14 mouse cellular contexts compared by ENCODE assay signal in genomic region chr14:36262126-36262525, GRCm38 (mm10).
A peak's percentile ranks its signal among the peaks of the same experiment; 100 is the strongest.
DNase-seq lines count a peak whose midpoint lies in the region; ATAC-seq lines count a peak whose summit lies in the region.
"Had no signal": no experiment of that assay in that cellular context is flagged by ENCODE, and none has a peak within 500 bp of the region (broad histone marks: within the 10 kb centered on the region; RNA-seq: fewer than 3 reads in every experiment).

No protein-coding gene starts in this region.

- 83% methylated on average over 2 of the region's 2 CpGs for WGBS in forebrain, embryonic 13.5 days
- WGBS in forebrain, embryonic 12.5 days, result 64% methylated on average over 2 of the region's 2 CpGs
- WGBS in midbrain, embryonic 16.5 days, result 74% methylated on average over 2 of the region's 2 CpGs
- WGBS in midbrain, embryonic 15.5 days, result 69% methylated on average over 2 of the region's 2 CpGs

- no peak overlapping the region for H3K27ac ChIP-seq in forebrain, embryonic 13.5 days
- H3K27ac ChIP-seq in forebrain, embryonic 12.5 days, result no peak overlapping the region
- H3K27ac ChIP-seq in midbrain, embryonic 16.5 days (ENCODE audit: low read length), result no peak overlapping the region
- no peak overlapping the region for H3K27ac ChIP-seq in midbrain, embryonic 15.5 days
- H3K27ac ChIP-seq: hindbrain, embryonic 13.5 days; lung, embryonic 15.5 days had no signal

- ATAC-seq in forebrain, embryonic 13.5 days, result peak; percentile 48; the same call in 1 of the 2 replicates
- ATAC-seq in forebrain, embryonic 12.5 days (ENCODE audit: low FRiP score), result no peak
- 0 out of 2 replicates have a peak, but pooled peaks have one; percentile 28 for ATAC-seq in midbrain, embryonic 16.5 days
- no peak for ATAC-seq in midbrain, embryonic 15.5 days (replicated peaks)

- H3K27me3 ChIP-seq in forebrain, embryonic 13.5 days, result no peaks in the 10 kb centered on the region
- H3K27me3 ChIP-seq in forebrain, embryonic 12.5 days, result no peaks in the 10 kb centered on the region
- no peaks in the 10 kb centered on the region for H3K27me3 ChIP-seq in midbrain, embryonic 16.5 days (ENCODE audit: control insufficient read depth, insufficient read depth, low read depth, low read length)
- no peaks in the 10 kb centered on the region for H3K27me3 ChIP-seq in midbrain, embryonic 15.5 days (replicated peaks)
- H3K27me3 ChIP-seq: hindbrain, embryonic 13.5 days; lung, embryonic 15.5 days; megakaryocyte, embryonic 14.5 days had no signal

- no peaks in the 10 kb centered on the region for H3K9me3 ChIP-seq in forebrain, embryonic 13.5 days (replicated peaks)
- no peaks in the 10 kb centered on the region for H3K9me3 ChIP-seq in forebrain, embryonic 12.5 days
- no peaks in the 10 kb centered on the region for H3K9me3 ChIP-seq in midbrain, embryonic 16.5 days (replicated peaks; ENCODE audit: control insufficient read depth, low read length, poor library complexity, severe bottlenecking)
- H3K9me3 ChIP-seq in midbrain, embryonic 15.5 days, result no peaks in the 10 kb centered on the region
- H3K9me3 ChIP-seq: hindbrain, embryonic 13.5 days; lung, embryonic 15.5 days; megakaryocyte, embryonic 14.5 days had no signal

- peak; percentile 71 to 74 for DNase-seq in layer of hippocampus, postnatal 10 days (ENCODE audit: low spot score in 2 of 2)
- DNase-seq in telencephalon, adult 2 months (ENCODE audit: low read depth, low spot score), result peak; percentile 18
- no peak for DNase-seq in heart, adult 8-10 months (ENCODE audit: low spot score)
- no peak for DNase-seq in thymus, postnatal 14 days
- DNase-seq: kidney, adult 11 months; kidney, postnatal 36 days; liver had no signal

- no peak overlapping the region for H3K9ac ChIP-seq in forebrain, embryonic 13.5 days
- no peak overlapping the region for H3K9ac ChIP-seq in forebrain, embryonic 12.5 days
- no peak overlapping the region for H3K9ac ChIP-seq in midbrain, embryonic 16.5 days (ENCODE audit: low read depth, low read length)
- H3K9ac ChIP-seq in midbrain, embryonic 15.5 days, result no peak overlapping the region
- H3K9ac ChIP-seq: hindbrain, embryonic 13.5 days; lung, embryonic 15.5 days had no signal

- no peaks in the 10 kb centered on the region for H3K4me1 ChIP-seq in forebrain, embryonic 13.5 days
- H3K4me1 ChIP-seq in forebrain, embryonic 12.5 days, result no peaks in the 10 kb centered on the region
- H3K4me1 ChIP-seq in midbrain, embryonic 16.5 days (ENCODE audit: control insufficient read depth, insufficient read depth, low read length), result no peaks in the 10 kb centered on the region
- H3K4me1 ChIP-seq in midbrain, embryonic 15.5 days, result no peaks in the 10 kb centered on the region
- H3K4me1 ChIP-seq: hindbrain, embryonic 13.5 days; lung, embryonic 15.5 days; megakaryocyte, embryonic 14.5 days had no signal

- H3K4me2 ChIP-seq in forebrain, embryonic 13.5 days, result no peak overlapping the region
- H3K4me2 ChIP-seq in forebrain, embryonic 12.5 days, result no peak overlapping the region
- H3K4me2 ChIP-seq in midbrain, embryonic 16.5 days (ENCODE audit: low read length), result no peak overlapping the region
- no peak overlapping the region for H3K4me2 ChIP-seq in midbrain, embryonic 15.5 days
- H3K4me2 ChIP-seq: hindbrain, embryonic 13.5 days; lung, embryonic 15.5 days had no signal

- no peaks in the 10 kb centered on the region for H3K36me3 ChIP-seq in forebrain, embryonic 13.5 days (ENCODE audit: poor library complexity, severe bottlenecking)
- no peaks in the 10 kb centered on the region for H3K36me3 ChIP-seq in forebrain, embryonic 12.5 days (replicated peaks)
- no peaks in the 10 kb centered on the region for H3K36me3 ChIP-seq in midbrain, embryonic 16.5 days (ENCODE audit: control insufficient read depth, insufficient read depth, low read length)
- H3K36me3 ChIP-seq in midbrain, embryonic 15.5 days (replicated peaks), result no peaks in the 10 kb centered on the region
- H3K36me3 ChIP-seq: hindbrain, embryonic 13.5 days; lung, embryonic 15.5 days had no signal

- no peak overlapping the region for H3K4me3 ChIP-seq in forebrain, embryonic 13.5 days
- no peak overlapping the region for H3K4me3 ChIP-seq in forebrain, embryonic 12.5 days (replicated peaks)
- no peak overlapping the region for H3K4me3 ChIP-seq in midbrain, embryonic 16.5 days (ENCODE audit: low read depth, low read length)
- H3K4me3 ChIP-seq in midbrain, embryonic 15.5 days, result no peak overlapping the region
- H3K4me3 ChIP-seq: hindbrain, embryonic 13.5 days; lung, embryonic 15.5 days; megakaryocyte, embryonic 14.5 days had no signal

Comparison
In these comparisons a context has a peak if more than half of its experiments do, and no peak if none do; other contexts are left out.
1. ATAC-seq: peak in forebrain, embryonic 13.5 days (single experiment) and midbrain, embryonic 16.5 days (single experiment); none in forebrain, embryonic 12.5 days (single experiment) and midbrain, embryonic 15.5 days (single experiment).
2. DNase-seq: peak in layer of hippocampus, postnatal 10 days (2 of 2) and telencephalon, adult 2 months (single experiment); none in heart, adult 8-10 months (single experiment) and thymus, postnatal 14 days (single experiment).